Mouse (Mus musculus): Measurements from ENCODE around the gene Cdca7. TPM values are rescaled to one million over a fixed set of nuclear protein-coding genes. Genes with fewer than 3 reads are reported as not detected.
A peak's percentile ranks its signal among the peaks of the same experiment; 100 is the strongest.

Cdca7 gene
- polyA plus RNA-seq, 1 experiment from 2014 or later: 178 TPM

DNA sequence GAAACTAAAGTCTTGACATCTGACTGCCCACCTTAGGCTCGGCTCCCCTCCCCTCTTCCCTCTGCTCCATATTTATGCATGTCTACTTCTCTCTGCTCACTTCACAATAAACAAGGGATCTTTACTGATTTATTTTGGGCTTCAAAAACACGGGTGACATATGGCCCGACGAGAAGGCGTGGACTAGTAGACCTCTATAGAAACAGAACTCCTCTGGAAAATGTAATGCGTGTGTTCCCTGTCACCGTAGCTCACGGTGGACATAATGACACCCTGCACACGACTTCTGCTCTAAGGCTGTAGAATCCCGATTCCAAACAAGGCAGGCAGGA, 53.0 kb downstream of the Cdca7 start:
- no peak for ATAC-seq (ENCODE audit: low FRiP score, low read depth)
- no peak overlapping the region for H3K27ac ChIP-seq
- H3K9ac ChIP-seq: no peak overlapping the region
- no peak overlapping the region; the same call in 1 of the 2 replicates for H3K4me2 ChIP-seq (replicated peaks)
- no peaks in the 10 kb centered on the region for H3K36me3 ChIP-seq
- no peak overlapping the region for H3K4me3 ChIP-seq
- no peaks in the 10 kb centered on the region for H3K27me3 ChIP-seq
- 75% methylated on average over 10 of the region's 10 CpGs for WGBS
- peaks cover 29% of the 10 kb centered on the region for H3K4me1 ChIP-seq
- H3K9me3 ChIP-seq: no peaks in the 10 kb centered on the region

DNA sequence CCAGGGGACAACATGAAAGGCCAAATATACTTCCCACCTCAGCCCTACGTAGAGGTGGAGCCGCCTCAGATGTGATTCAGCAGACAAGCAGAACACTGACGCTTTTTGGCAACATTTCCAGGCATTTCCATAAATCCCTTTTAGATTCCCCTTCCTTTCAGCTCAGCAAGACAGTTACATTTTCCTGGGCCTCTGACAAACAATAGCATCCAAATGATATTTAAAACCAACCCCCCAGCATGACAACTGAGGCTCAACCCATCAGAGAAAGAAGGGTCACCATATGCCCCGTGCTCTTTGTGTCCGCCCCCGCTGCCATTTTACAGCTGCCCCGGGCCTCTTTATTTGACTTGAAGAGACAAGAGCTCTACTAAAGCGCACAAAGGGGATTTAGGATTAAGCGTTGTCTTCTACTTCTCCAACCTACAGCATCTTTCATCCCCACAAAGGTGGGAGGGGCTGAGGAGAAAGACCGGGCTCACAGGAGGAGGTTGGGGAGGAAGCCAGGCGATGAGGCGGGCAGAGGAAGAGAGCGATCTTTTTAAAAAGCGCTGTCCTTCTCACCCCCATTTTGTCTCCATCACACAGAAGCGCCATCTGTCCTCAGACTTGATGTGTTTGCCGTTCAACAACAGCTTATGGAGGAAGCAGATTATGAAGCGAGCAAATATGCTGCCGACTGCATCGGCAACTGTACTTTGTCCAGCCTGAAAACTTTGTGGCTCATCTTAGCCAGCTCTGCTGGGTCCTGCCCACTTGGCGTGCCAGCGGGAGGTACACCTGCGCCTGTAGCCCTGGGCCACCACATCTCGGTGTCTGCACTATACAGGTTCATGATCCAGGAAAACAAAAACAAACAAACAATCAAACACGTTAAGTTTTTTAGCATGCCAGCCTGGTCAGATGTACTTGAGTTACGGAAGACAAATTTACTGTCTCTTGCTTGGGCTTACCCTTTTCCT, 53.7 kb downstream of the Cdca7 start:
- no peaks in the 10 kb centered on the region for H3K27me3 ChIP-seq
- ATAC-seq (ENCODE audit: low FRiP score, low read depth): no peak
- H3K9me3 ChIP-seq: no peaks in the 10 kb centered on the region
- H3K9ac ChIP-seq: no peak overlapping the region
- H3K4me2 ChIP-seq (replicated peaks): peak overlapping the region; percentile 38
- 0 out of 2 replicates have a peak overlapping the region, but pooled peaks have one; percentile 3 for H3K4me3 ChIP-seq
- no peaks in the 10 kb centered on the region for H3K36me3 ChIP-seq
- H3K27ac ChIP-seq: no peak overlapping the region
- 52% methylated on average over 25 of the region's 25 CpGs for WGBS
- peaks cover 23% of the 10 kb centered on the region for H3K4me1 ChIP-seq

DNA sequence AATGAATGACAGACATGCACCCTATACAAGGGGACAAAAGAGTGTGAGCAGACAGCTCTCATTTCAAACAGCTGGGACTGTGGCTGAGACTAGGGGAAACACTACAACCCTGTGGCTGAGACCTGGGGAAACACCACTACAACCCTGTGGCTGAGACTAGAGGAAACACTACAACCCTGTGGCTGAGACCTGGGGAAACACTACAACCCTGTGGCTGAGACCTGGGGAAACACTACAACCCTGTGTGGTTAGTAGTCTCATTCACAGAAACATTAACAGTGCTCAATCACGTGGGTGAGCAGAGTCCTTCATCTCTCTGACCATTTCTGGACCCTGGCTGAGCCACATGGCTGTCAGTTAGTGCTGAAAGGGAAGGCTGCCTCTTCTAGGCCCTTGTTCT, 59.9 kb downstream of the Cdca7 start:
- no peak overlapping the region for H3K9ac ChIP-seq
- no peaks in the 10 kb centered on the region for H3K9me3 ChIP-seq
- H3K4me2 ChIP-seq (replicated peaks): no peak overlapping the region
- H3K4me1 ChIP-seq: no peaks in the 10 kb centered on the region
- no peak overlapping the region for H3K4me3 ChIP-seq
- WGBS: 39% methylated on average over 1 of the region's 1 CpGs
- no peaks in the 10 kb centered on the region for H3K36me3 ChIP-seq
- no peak overlapping the region for H3K27ac ChIP-seq
- no peaks in the 10 kb centered on the region for H3K27me3 ChIP-seq
- no peak for ATAC-seq (ENCODE audit: low FRiP score, low read depth)

Other genes with a start within 250 kb of the Cdca7 start
- 11.8 and 15.5 TPM in 2 replicates for gene Map3k20, start 190.5 kb upstream of the Cdca7 start, polyA plus RNA-seq (2015; fragmentation: Nextera tagmentation; extraction: Ambion mirVana)